Mouse (Mus musculus) urinary bladder, postnatal 36 days (tissue): ENCODE data around the gene Slc25a43.

Experiments used
- DNase-seq, 2 experiments: peaks; one replicate each; pipeline ENCODE4 v3.0.0; 2022; ENCODE audit warnings: low spot score in 2 of 2, mixed read lengths in 1 of 2

Gene Slc25a43

DNA sequence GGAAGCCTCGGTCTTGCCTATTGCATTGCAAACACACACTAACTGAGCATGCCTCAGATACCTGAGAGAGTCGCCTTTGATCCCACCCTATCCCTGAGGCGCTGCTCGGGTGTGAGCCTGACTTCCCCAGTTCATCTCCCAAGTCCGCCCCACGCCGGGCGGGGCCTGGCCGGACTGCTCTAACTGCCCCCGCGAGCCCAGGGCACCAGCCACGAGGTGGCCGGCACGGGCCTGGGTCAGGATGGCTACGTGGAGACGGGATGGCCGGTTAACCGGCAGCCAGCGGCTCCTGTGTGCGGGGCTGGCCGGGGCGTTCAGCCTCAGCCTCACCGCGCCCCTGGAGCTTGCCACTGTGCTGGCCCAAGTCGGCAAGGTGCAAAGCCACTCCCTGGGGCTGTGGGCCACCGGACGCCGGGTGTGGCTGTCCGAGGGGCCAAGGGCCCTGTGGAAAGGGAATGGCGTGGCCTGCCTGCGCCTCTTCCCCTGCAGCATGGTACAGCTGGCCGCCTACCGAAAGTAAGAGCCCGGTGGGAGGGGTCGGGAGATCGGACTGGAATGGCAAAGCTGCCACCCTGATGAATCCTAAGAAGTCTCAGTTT lies at the start of gene Slc25a43:
TSS of gene Slc25a43 (plus strand) at position 157 of the 599 bp plus-strand sequence.
- DNase-seq: no peak

- DNase-seq: no peak
Measured at GRCm38 (mm10) chrX:36740124-36740951, 3.1 kb upstream of the Slc25a43 start.

GRCm38 (mm10) chrX:36741278-36741677 lies 2.2 kb upstream of the Slc25a43 start:
- DNase-seq: no peak

- DNase-seq: no peak
Measured at GRCm38 (mm10) chrX:36742744-36743143, 715 bp upstream of the Slc25a43 start.

DNA sequence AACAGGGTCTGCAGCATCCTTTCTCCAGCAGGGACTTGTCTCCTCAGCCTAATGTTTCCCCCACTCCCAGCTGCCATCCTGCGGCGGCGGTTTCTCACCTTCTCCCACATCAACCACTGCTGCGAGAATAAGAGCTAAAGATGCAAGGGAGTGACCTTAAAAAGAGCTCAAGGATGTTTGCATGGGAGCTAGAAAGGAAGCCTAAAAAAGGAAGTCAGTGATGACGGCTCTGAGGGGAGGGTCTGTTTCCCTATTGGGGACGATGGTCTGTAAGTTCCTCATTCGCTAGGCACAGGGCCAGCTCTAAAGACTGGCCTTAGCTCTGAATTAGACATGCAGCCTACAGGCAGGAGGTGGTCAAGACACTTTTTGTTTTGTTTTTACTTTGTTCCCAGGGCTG lies 1.3 kb downstream of the Slc25a43 start:
- no peak for DNase-seq

DNA sequence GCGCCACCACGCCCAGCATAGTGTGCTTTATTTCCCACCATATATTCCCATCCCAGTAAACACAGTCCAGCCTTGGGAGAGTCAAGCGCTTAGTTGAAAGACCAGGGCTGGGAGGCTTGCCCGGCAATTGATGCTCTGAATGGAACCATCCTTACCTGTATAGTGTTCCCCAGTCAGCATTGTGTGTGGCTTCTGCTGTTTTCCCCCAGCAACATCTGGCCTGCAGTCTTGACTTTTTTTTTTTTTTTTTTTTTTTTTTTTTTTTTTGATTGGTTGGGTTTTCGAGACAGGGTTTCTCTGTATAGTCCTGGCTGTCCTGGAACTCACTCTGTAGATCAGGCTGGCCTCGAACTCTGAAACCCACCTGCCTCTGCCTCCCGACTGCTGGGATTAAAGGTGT lies 1.9 kb downstream of the Slc25a43 start:
- no peak for DNase-seq

DNA sequence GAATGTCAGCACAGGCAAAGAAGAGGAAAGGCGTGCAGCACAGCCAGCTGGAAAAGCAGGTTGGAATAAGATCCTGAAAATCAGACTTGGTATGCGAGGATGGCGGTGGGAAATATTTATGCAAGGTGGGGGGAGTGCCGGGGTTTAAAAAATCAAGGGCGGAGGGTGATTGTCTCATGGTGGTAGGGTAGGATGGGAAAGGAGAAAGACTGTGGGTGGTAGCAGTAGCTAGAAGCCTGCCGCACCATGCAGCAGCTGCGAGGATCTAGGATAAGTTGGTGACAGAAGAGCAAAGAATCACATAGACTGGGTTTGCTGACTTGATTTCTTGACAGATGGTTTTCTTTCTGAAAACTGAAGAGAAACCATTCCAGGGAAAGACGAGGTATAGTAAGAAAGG lies 3.3 kb downstream of the Slc25a43 start:
- no peak for DNase-seq

GRCm38 (mm10) chrX:36748573-36748972 lies 5.1 kb downstream of the Slc25a43 start:
- DNase-seq: no peak

DNA sequence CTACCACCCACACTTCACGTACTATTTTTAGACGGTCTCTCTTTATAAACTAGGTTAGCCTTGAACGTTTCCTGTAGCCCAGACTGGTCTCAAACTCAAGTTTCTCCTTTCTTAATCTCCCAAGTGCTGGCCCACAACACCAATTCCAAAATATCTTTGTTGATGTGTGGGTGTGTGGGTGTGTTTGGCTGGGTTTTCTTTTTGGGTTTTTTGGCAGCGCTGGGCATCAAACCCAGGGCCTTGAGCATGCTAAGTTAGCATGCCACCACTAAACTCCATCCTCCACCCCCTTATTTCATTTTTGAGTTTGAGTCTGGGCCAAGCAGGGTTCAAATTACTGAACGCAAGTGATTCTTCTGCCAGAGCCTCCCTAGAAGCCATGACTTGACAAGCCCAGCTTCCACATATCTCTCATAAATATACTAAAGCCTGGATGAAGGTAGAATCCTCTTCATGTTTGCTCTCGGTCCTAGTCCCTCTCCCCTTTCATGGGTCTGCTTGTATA lies 5.9 kb downstream of the Slc25a43 start:
- DNase-seq: no peak

GRCm38 (mm10) chrX:36750591-36750990 lies 7.1 kb downstream of the Slc25a43 start:
- DNase-seq: no peak

DNA sequence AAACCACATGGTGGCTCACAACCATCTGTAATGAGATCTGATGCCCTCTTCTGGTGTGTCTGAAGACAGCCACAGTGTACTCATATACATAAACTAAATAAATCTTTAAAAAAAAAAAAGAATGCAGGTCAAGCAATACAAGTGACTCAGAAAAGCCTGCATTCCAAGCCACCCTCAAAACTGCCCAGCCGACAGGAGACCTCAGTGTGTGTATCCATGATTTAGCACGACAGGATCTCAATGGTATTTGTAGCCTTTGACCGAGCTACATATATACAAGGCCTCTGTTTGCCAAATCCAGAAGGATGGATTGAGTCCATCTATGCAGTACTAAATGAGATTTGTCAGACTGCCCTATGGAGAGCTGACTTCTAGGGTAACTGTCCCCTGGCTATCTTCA lies 9.1 kb downstream of the Slc25a43 start:
- DNase-seq: no peak

DNA sequence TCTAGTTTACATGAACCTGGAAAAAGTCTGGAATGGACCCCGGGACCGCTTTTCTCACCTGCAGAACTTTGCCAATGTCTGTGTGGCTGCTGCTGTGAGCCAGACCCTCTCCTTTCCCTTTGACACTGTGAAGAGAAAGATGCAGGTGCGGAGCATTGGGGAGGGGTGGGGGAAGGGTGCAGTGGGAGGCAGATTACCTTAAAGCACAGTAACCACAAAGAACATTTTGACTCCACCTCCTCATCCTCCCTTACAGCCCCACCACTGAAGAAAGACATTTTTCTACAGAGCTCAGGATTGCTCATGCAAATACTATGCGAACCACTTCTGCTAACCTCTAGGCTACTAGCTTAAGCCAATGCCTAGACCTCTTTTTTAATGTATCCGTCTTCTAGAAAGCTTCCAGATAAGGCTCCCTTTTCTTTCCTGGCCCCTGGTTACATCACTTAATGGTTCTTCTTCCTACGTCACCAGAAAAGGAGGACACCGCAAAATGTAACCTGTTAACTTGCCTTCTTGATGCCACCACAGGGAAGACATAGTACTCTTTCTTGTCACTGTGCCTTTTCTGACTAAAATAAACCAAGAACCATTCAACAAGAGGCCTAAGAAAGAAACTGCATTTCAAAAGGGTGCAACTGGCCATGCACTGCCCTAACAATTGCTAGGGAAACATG lies 14.5 kb downstream of the Slc25a43 start:
- DNase-seq: no peak

GRCm38 (mm10) chrX:36758566-36758965 lies 15.1 kb downstream of the Slc25a43 start:
- DNase-seq: peak in 1 of 2 experiments; percentile 2

- peak; percentile 8 to 14 for DNase-seq
Measured at GRCm38 (mm10) chrX:36760946-36761635, 17.6 kb downstream of the Slc25a43 start.

- DNase-seq: no peak
Measured at GRCm38 (mm10) chrX:36762289-36762688, 18.8 kb downstream of the Slc25a43 start.

- DNase-seq: no peak
Measured at GRCm38 (mm10) chrX:36762894-36763293, 19.4 kb downstream of the Slc25a43 start.

- DNase-seq: no peak
Measured at GRCm38 (mm10) chrX:36763298-36763933, 20.0 kb downstream of the Slc25a43 start.

DNA sequence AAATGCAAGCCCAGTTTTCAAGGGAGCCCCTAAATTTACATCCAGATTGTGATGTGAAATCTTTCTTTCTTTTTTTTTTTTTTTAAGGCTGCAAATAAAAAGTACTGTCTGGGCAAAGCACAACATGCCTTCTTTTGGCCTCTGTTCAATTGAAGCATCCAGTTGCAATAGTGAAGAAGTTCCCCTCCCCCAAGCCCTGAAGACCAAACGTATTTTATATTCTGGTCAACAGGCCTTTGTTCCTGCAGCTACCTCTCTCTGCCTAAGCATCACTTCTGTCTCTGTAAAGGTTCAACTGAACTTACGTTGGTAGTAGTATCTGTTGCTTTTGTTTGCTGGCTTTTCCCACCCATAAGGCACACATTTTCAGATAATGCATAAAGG lies 20.5 kb downstream of the Slc25a43 start:
- DNase-seq: no peak

DNA sequence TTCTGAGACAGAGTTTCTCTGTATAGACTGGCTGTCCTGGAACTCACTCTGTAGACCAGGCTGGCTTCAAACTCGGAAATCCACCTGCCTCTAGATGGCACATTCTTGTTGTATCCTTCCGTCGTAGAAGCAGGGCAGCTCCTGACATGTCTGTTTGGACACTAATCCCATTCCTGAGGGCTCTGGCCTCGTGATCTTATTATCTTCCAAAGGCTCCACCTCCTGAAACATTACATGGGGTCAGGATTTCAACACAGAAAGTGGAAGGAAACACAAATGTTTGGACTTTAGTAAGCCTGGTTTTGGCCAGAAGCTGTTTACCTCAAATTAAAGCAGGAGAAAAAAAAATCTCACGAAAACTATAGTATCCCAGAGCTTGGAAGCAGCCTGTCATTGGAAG lies 23.9 kb downstream of the Slc25a43 start:
- no peak for DNase-seq

- no peak for DNase-seq
Measured at GRCm38 (mm10) chrX:36772591-36772990, 29.1 kb downstream of the Slc25a43 start.

- no peak for DNase-seq
Measured at GRCm38 (mm10) chrX:36775520-36775919, 32.1 kb downstream of the Slc25a43 start.
